Mouse (Mus musculus) frontal cortex, postnatal 10 days (tissue): ENCODE measurements at regions not wholly inside any gene's neighbourhood (a gene's known extent, or its start where the extent isn't known, plus 50 kb on each side); places are given as distances from the start of the nearest gene placed in this dataset.

Experiments used
- DNase-seq, 2 experiments: peaks; one replicate each; pipeline ENCODE4 v3.0.0; 2022; ENCODE audit warnings: low spot score in 2 of 2, mixed read lengths in 1 of 2

DNA sequence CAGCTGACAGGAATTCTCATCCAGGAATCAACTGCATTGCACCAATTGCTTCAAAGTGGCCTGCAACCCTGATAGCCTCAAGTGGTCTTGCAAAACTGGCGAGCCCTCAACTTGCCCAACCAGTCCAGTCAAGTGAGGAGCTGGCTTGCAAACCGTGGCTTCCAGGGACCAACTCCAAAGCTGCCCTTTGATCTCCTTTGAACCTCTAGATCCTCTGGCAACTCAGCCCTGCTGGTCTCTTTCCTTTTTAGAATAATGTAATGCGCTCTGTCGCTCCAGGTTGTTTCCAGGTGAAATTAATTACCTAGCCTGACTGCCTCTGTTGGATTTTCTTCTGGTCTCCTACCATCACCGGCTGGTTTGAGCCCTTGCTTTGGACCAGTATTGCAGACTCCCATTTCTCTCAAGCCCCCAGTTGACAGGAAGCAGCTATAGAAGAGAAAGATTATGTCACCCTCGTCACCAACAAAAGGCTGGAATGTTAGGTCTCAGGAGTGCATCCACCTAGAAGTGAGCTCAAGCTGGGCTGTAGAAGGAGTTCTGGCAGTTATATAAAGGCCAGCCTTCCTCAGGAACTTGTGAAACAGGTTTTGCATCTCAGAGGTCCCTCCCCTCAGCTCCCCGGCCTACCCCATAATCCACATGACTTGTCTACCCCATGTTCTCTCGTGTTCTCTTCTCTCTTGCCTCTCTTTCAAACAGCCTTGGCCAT, 49.8 kb upstream of the Abcd3 start:
- no peak for DNase-seq
